Mouse (Mus musculus): Measurements from ENCODE around the gene M1ap.

- TF ChIP-seq CTCF (IDR thresholded peaks at IDR 0.05; ENCODE audit: control insufficient read depth, insufficient read depth, insufficient read length) (no peak), FOSL1 (IDR thresholded peaks at IDR 0.05; ENCODE audit: insufficient read depth, low read length, poor library complexity, severe bottlenecking) (no peak), MAX (IDR thresholded peaks at IDR 0.05) (no peak), CEBPB (IDR thresholded peaks at IDR 0.05; ENCODE audit: low read depth) (no peak), USF1 (IDR thresholded peaks at IDR 0.05; ENCODE audit: low read depth) (no peak), MYOD1 (IDR thresholded peaks at IDR 0.05; ENCODE audit: control insufficient read depth, insufficient read length, low read depth) (no peak), MYOG (IDR thresholded peaks at IDR 0.05; ENCODE audit: control insufficient read depth, extremely low read depth, insufficient read length) (no peak)
These were observed 10.0 kb downstream of the M1ap start for GRCm38 (mm10) chr6:82956553-82957251.

Measured in C2C12 (cell line).